7 mouse cellular contexts compared by ENCODE assay signal in genomic region chr4:120747941-120748866, GRCm38 (mm10). TPM values are rescaled to one million over a fixed set of nuclear protein-coding genes. Genes with fewer than 3 reads are reported as not detected.
A peak's percentile ranks its signal among the peaks of the same experiment; 100 is the strongest.
DNase-seq lines count a peak whose midpoint lies in the region; ATAC-seq and TF ChIP-seq lines count a peak whose summit lies in the region.

Gene Kcnq4, minus strand, starts transcription at chr4:120748612.

- peak within 1 kb of the TSS; percentile 69 for H3K4me2 ChIP-seq in liver, embryonic 14.5 days (ENCODE audit: low read depth)

- H3K27ac ChIP-seq in liver, embryonic 14.5 days, result no peak within 1 kb of the TSS

- H3K9me3 ChIP-seq in liver, embryonic 14.5 days (ENCODE audit: control insufficient read depth, low read length), result no peaks in the 10 kb centered on the region

- 2% methylated on average over 42 of the region's 42 CpGs for WGBS in liver, embryonic 14.5 days (ENCODE audit: insufficient replicate concordance)

- peak within 1 kb of the TSS; percentile 7 to 54; a peak in 2 of 4 replicates for H3K4me3 ChIP-seq in liver, embryonic 14.5 days (ENCODE audit: insufficient read depth in 1 of 2, low read depth in 2 of 2, low read length in 2 of 2)

- H3K36me3 ChIP-seq in liver, embryonic 14.5 days (replicated peaks; ENCODE audit: control insufficient read depth, insufficient read depth, low read depth), result no peaks in the 10 kb centered on the region

- no peak within 1 kb of the TSS for H3K9ac ChIP-seq in liver, embryonic 14.5 days (replicated peaks)

- H3K4me1 ChIP-seq in liver, embryonic 14.5 days (replicated peaks; ENCODE audit: control insufficient read depth in 2 of 2, insufficient read depth in 2 of 2, low read length in 1 of 2), result no peaks in the 10 kb centered on the region

- TF ChIP-seq EP300 in liver, embryonic 14.5 days (IDR thresholded peaks at IDR 0.05; ENCODE audit: low read depth), result no peak

- ATAC-seq in liver, embryonic 14.5 days (ENCODE audit: insufficient read depth), result no peak

- no peak for TF ChIP-seq CTCF in liver, embryonic 14.5 days (IDR thresholded peaks at IDR 0.05; ENCODE audit: low read depth)

- DNase-seq in urinary bladder, adult 2 months (ENCODE audit: low spot score), result no peak
- no peak for DNase-seq in urinary bladder, adult 18-20 months (ENCODE audit: low spot score in 2 of 2)
- no peak for DNase-seq in gastrocnemius, postnatal 10 days
- DNase-seq in liver, embryonic 14.5 days (ENCODE audit: low read depth in 3 of 3, low spot score in 3 of 3), result no peak
- DNase-seq in B cell, adult 2 months, result no peak
- no peak for DNase-seq in cerebellum, adult 11 months
- no peak for DNase-seq in frontal cortex, postnatal 36 days (ENCODE audit: low spot score in 2 of 2)

- peaks cover 68% of the 10 kb centered on the region for H3K27me3 ChIP-seq in liver, embryonic 14.5 days (ENCODE audit: control insufficient read depth, insufficient read depth, low read length)

RNA-seq across cellular contexts. Expression of gene Kcnq4, which starts in this region (rescaled TPM):
- 20.2 and 21.7 TPM in 2 replicates for polyA plus RNA-seq in urinary bladder, adult 2 months (2012; rRNA removed)
- 10 to 100 TPM; 20.2 to 22.3 TPM for total RNA-seq in gastrocnemius, postnatal 10 days (2021)
- 0.06 and 0.10 TPM in 2 replicates for polyA plus RNA-seq in liver, embryonic 14.5 days (2012; rRNA removed)
- polyA plus RNA-seq in liver, embryonic 14.5 days (2014; fragmentation: Nextera tagmentation; extraction: Ambion mirVana), result 0.08 TPM in 1 of 2 replicates, not detected in the other

Comparison
In these comparisons a context has a peak if more than half of its experiments do, and no peak if none do; other contexts are left out.
1. RNA of gene Kcnq4 (polyA plus RNA-seq): 20.2 to 21.7 TPM in urinary bladder, adult 2 months; 0.06 to 0.10 TPM in liver, embryonic 14.5 days; every median in the first group is over 10 times any median in the second.